Mouse (Mus musculus) left cerebral cortex, adult 8-10 months (tissue): ENCODE measurements at regions not wholly inside any gene's neighbourhood (a gene's known extent, or its start where the extent isn't known, plus 50 kb on each side); places are given as distances from the start of the nearest gene placed in this dataset.
"Not testable (repeated sequence)": the region's sequence is repeated elsewhere in the genome, so short reads cannot be mapped to it uniquely, and the experiment has no call there.

ENCODE experiments used
- DNase-seq, 2 experiments: peaks; one replicate each; pipeline ENCODE4 v3.0.0; 2022; ENCODE audit warnings: low spot score in 2 of 2

DNA sequence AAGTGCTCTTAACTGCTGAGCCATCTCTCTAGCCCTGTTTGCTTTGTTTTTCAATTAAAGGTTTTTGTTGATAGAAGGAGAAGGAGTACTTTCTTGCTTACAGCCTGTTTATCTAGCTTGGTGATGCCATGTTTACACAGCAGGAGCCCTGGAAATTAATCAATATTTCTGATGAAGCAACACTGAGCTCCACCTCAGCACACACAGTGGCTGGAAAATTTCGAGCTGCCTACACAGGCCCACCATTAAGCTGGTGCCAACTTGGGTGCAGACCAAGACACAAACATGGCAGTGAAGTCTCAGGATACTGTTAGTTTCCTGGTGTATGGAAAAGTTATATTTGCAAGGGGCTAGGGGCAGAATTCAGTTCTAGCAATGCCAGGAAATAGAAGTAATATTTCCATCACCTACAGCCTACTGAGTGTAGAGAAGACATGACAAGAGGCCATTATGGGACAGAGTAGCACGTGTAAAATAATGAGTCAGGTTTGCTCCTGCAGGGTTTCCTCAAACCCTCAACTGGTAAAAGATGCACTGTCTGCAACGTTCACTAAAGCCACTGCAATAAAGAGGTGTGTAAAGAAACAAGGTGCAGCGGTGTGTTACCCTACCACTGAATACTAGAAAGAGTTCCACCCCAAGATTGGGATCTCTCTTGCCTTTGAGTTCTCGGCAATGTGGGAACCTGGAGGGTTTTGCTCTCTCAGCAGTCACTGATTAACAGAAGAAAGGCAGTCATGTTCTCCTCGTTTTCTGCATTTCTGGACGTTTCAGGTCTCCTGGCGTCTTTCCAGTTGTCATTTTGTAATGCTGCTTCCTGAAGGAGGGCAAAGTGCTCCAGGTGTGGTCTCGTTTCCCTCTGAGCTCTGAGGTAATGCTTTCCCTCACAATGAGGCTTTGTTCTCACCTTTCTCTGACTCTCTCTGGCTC, 108.8 kb upstream of the Fhl2 start:
- DNase-seq, result no peak

DNA sequence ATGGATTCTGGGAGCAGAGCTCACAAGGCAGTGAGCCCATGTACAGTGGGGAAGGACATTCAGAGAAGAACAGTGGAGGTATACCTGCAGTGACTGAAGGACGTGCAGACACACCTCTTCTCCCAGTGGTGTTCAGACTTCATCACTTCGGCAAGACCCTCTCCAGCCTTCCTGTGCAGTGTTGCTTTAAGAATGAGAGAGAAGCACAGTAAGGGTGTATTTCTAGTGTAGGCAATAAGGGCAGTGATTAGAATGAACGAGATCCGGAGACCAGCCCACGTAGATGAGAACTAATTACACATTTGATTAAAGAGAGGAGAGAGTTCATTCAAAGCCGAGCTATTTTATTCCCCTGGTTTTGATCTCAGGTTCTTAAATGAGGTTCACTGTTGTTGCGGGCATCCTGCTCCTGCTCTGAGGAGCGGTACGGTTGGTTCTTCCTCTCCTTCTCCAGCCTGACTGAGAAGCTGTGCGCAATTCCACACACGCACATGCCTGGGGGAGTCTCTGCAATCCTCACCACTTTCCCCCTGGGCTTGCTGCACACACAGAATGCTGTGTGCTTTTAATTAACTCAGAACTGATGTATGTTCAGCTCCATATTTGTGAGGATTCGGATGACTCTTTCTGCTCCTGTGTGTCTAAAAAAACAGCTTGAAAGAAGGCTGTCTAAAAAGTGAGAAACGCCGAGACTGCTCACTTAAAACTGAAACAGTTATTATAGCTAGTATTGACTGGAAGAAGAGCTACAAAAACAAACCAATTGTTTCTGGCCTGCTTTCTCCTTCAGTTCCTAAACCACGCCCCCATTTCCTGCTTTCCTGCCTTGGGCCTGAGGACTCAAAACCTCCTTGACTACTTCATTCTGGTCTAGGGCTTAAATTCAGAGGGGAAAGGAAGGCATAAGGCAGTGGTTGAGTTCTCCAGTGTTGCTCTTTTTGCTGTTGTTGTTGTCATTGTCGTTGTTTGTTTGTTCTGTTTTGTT, 114.2 kb upstream of the Fhl2 start:
- no peak for DNase-seq

GRCm38 (mm10) chr1:43316331-43316730, 119.5 kb upstream of the Fhl2 start:
- DNase-seq, result not testable (repeated sequence)

- no peak for DNase-seq
Measured at GRCm38 (mm10) chr1:43317076-43317871, 120.5 kb upstream of the Fhl2 start.

GRCm38 (mm10) chr1:43333488-43333887, 110.9 kb upstream of the Nck2 start:
- not testable (repeated sequence) for DNase-seq

DNA sequence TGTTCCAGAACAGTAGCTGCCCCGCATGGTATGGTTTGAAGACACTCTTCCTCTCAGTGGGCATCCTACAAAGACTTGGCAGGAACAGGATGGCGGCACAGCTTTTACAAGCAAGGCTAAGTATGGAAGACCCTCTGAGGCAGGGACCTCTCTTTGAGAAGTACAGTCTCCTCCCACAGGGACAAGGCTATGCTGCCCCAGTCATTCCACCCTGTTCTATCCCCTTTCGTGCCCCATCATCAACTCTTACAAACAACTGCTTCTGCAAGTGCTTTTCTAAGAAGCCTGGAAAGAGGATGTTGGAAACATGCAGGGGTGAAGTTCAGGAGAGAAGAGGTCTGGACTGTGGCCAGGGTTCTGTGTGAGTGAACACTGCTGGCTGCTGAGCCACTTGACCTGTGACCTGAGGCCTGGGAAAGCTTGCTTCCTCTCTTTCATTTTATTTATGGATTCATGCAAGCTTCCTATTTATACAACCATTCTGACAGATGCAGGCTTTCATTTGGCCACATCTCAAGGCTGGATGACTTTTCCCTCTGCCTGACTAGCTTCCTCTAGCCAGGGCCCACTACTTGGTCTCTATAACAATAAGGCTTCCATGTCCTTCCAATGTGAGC, 107.1 kb upstream of the Nck2 start:
- no peak for DNase-seq

- DNase-seq, result no peak
Measured at GRCm38 (mm10) chr1:43338096-43338915, 106.1 kb upstream of the Nck2 start.

- DNase-seq, result no peak
Measured at GRCm38 (mm10) chr1:43342848-43343247, 101.5 kb upstream of the Nck2 start.

- DNase-seq, result no peak
Measured at GRCm38 (mm10) chr1:43343410-43343809, 101.0 kb upstream of the Nck2 start.

GRCm38 (mm10) chr1:43344001-43344400, 100.4 kb upstream of the Nck2 start:
- no peak for DNase-seq

GRCm38 (mm10) chr1:43347152-43347551, 97.2 kb upstream of the Nck2 start:
- DNase-seq, result no peak

- DNase-seq, result no peak
Measured at GRCm38 (mm10) chr1:43349966-43350365, 94.4 kb upstream of the Nck2 start.

DNA sequence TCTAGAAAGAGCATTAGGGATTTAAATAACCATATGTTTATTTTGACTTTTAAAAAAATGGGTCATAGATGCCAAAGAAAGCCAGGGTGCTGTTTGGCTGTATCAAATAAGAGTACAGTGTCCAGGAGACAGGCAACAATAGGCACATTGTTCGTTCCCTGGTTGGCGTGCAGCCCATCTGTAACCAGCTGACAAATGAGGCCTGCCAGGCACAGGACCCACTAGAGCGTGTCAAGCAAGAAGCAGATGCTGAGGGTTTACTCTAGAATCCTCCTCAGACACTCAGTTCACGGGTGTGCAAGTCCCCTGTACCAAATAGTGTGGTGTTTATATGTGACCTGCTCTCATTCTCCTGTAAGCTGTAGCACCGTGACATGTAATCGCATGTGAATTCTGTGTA, 86.2 kb upstream of the Nck2 start:
- DNase-seq, result peak; percentile 15 to 18

DNA sequence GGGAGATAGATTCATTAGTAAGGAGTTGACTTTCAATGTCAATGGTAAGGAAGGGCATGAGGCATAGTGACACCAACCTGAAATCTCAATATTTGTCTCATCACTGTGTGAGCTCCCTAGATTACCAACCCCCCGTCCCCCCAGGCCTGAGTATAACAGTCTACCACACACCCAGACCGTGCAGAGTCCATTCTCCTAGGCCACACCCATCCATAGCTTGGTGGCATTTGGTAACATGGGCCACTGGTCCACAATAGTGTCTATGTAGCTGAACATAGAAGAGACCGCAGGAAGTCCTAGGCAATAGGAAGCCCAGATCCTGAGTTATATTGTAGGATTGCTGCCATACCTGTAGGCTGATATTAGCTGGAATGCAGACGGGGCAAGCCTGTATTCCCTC, 84.7 kb upstream of the Nck2 start:
- DNase-seq, result no peak

GRCm38 (mm10) chr1:43360291-43360690, 84.1 kb upstream of the Nck2 start:
- DNase-seq, result no peak

DNA sequence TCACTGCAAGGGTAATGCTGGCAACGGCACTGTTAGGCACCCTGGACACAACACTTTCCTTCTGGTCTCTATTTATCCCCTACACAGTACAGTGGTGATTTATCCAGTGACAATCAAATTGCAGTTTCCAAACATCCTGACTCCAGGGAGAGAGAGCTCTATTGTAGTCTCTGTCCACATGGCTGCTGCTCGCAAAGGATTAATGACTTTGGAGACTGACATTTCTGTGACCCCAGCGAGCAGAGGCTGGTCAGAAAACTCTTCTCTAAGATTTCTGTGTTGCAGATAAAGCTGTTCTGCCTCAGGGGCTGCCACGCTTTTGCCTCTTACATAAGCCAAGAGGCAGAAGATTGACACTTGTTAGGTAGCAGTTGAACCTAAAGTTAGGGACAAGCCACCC, 83.6 kb upstream of the Nck2 start:
- no peak for DNase-seq

GRCm38 (mm10) chr1:43361455-43361863, 82.9 kb upstream of the Nck2 start:
- DNase-seq, result no peak

- no peak for DNase-seq
Measured at GRCm38 (mm10) chr1:43362136-43362535, 82.2 kb upstream of the Nck2 start.

GRCm38 (mm10) chr1:43363178-43363577, 81.2 kb upstream of the Nck2 start:
- DNase-seq, result no peak

- no peak for DNase-seq
Measured at GRCm38 (mm10) chr1:43366433-43366832, 77.9 kb upstream of the Nck2 start.
